Mouse (Mus musculus) ES-E14 (cell line): ENCODE data around the gene Gm266. TPM values are rescaled to one million over a fixed set of nuclear protein-coding genes. Genes with fewer than 3 reads are reported as not detected.

ENCODE experiments used
- DNase-seq: peaks from one replicate; pipeline ENCODE4 v3.0.0-alpha.2; 2013; ENCODE audit warnings: low read depth, low spot score
- H3K27ac ChIP-seq: 2 replicates; pipeline ENCODE4 v1.5.1; 2012; ENCODE audit warnings: low read depth, mild to moderate bottlenecking, low read length, moderate library complexity, mixed read lengths; ENCODE audit not compliant: poor library complexity, insufficient read depth, severe bottlenecking
- H3K36me3 ChIP-seq: 2 replicates; pipeline ENCODE4 v1.6.1; 2012; ENCODE audit warnings: mild to moderate bottlenecking, low read length, moderate library complexity, mixed read lengths; ENCODE audit not compliant: control insufficient read depth, poor library complexity, insufficient read depth, severe bottlenecking
- H3K4me1 ChIP-seq, 2 experiments: fragments of 150-350 bp in 1 of 2; sonication (generic) in 1 of 2; 2 replicates each; pipeline ENCODE4 v1.6.1; 2012; ENCODE audit warnings: low read length in 2 of 2, mild to moderate bottlenecking in 1 of 2, mixed read lengths in 1 of 2; ENCODE audit not compliant: control insufficient read depth in 2 of 2, insufficient read depth in 2 of 2, poor library complexity in 1 of 2
- H3K4me3 ChIP-seq, 2 experiments: fragments of 150-350 bp in 1 of 2; sonication (generic) in 1 of 2; 2 replicates each; pipeline ENCODE4 v1.5.1; 2012; ENCODE audit warnings: low read length in 2 of 2, low read depth in 1 of 2, mild to moderate bottlenecking in 1 of 2, mixed read lengths in 1 of 2; ENCODE audit not compliant: insufficient read depth in 1 of 2, poor library complexity in 1 of 2, severe bottlenecking in 1 of 2
- H3K9ac ChIP-seq: 2 replicates; pipeline ENCODE4 v1.6.1; 2012; ENCODE audit warnings: low read depth, mild to moderate bottlenecking, low read length, mixed read lengths; ENCODE audit not compliant: poor library complexity, insufficient read depth, severe bottlenecking
- H3K9me3 ChIP-seq: fragments of 150-350 bp; sonication (generic); 2 replicates; pipeline ENCODE4 v1.6.1; 2012; ENCODE audit warnings: low read depth, mild to moderate bottlenecking, low read length; ENCODE audit not compliant: control insufficient read depth, insufficient read depth
- CHD2 ChIP-seq: IDR thresholded peaks from 2 replicates; pipeline ENCODE4 v1.6.1; 2014; ENCODE audit warnings: mild to moderate bottlenecking, low read depth, low read length, inconsistent platforms
- HCFC1 ChIP-seq: IDR thresholded peaks from 2 replicates; pipeline ENCODE4 v1.6.1; 2012; ENCODE audit warnings: low read length, inconsistent platforms, borderline replicate concordance; ENCODE audit not compliant: insufficient read depth
- MAFK ChIP-seq: IDR thresholded peaks from 2 replicates; pipeline ENCODE4 v1.6.1; 2014; ENCODE audit warnings: mild to moderate bottlenecking, low read depth, low read length, inconsistent platforms; ENCODE audit not compliant: insufficient read depth
- ZC3H11A ChIP-seq: IDR thresholded peaks from 2 replicates; pipeline ENCODE4 v1.6.1; 2012; ENCODE audit warnings: low read depth, mild to moderate bottlenecking, inconsistent platforms, low read length, borderline replicate concordance
- ZNF384 ChIP-seq: IDR thresholded peaks from 2 replicates; pipeline ENCODE4 v1.6.1; 2012; ENCODE audit warnings: low read depth, low read length, inconsistent platforms
- in situ Hi-C, 2 experiments: fragments of 600-800 bp; cut with MboI; formaldehyde crosslinking; loops; one replicate each; pipeline ENCODE4 v1.15.1; 2025; ENCODE audit warnings: low sequenced_read_pairs in 2 of 2, inconsistent platforms in 1 of 2; ENCODE audit not compliant: unreplicated experiment in 2 of 2
- total RNA-seq: library from RNA; depleted of rRNA; stranded (reverse); fragments of 300-350 nt; gene quantifications from 2 replicates; pipeline ENCODE4 v1.2.3, GENCODE M21; 2012

Gm266 gene
- total RNA-seq, 1 experiment = 0.62 TPM

DNA sequence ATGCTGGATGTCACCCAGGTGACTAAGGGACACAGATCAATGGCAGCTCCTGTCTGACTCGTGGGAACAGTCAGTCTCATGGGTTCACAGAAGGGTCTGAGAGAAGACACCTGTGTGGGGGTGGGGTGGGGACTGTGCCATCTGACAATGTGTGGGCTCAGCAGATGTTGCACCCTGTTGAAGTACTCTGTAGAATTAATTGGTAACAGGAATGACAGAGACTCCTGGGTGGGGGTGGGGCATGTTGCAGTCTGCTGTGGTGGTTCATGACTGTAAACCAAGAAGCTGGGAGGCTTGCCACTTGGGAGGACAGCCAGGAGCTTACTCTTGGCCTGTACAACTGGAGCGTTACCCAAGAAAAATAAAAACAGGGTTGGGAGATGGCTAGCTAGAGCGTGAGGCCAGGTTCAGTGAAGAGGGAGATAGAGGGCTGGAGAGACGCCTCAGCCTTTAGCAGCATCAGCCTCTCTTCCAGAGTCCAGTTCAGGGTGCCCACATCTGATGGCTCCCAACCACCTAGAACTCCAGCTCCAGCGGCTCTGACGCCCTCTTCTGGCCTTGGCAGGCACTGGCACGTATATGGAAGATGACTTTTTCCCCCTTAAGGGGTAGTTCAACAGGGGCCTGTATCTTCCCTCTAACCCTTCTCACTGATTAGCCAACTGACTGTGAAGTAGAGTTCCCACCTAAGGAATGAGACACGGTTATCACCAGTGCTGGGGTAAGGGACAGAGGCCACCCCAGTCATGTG lies 10.6 kb downstream of the Gm266 start:
- no peak for TF ChIP-seq CHD2
- TF ChIP-seq ZC3H11A = no peak
- TF ChIP-seq MAFK = no peak
- TF ChIP-seq ZNF384 = no peak
- TF ChIP-seq HCFC1 = no peak
- no peak overlapping the region for H3K9ac ChIP-seq
- in situ Hi-C loops = no loop called here
- no peaks in the 10 kb centered on the region for H3K36me3 ChIP-seq
- no peak overlapping the region for H3K4me3 ChIP-seq
- no peak overlapping the region for H3K27ac ChIP-seq
- DNase-seq = no peak
- no peaks in the 10 kb centered on the region for H3K4me1 ChIP-seq
- no peaks in the 10 kb centered on the region for H3K9me3 ChIP-seq

DNA sequence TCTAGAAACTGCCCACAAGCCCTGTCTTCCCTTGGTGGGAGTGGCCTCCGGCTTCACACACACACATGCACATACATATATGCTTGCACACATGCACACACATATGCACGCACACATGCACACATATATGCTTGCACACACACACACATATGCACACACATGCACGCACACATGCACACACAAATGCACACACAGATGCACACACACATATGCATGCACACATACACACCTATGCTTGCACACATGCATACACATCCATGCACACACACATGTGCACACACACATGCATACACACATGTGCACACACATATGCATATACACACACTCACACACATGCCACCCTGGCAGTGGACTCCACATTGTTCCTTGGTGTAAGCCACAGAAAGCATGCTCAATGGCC lies 11.2 kb downstream of the Gm266 start:
- in situ Hi-C loops = no loop called here
- Histone ChIP-seq H3K4me1 (no peaks in the 10 kb centered on the region), H3K36me3 (no peaks in the 10 kb centered on the region), H3K4me3 (no peak overlapping the region), H3K9ac (no peak overlapping the region), H3K9me3 (no peaks in the 10 kb centered on the region), H3K27ac (no peak overlapping the region)
- DNase-seq = no peak
- no peak for TF ChIP-seq HCFC1
- TF ChIP-seq ZC3H11A = no peak
- TF ChIP-seq MAFK = no peak
- TF ChIP-seq CHD2 = no peak
- no peak for TF ChIP-seq ZNF384

DNA sequence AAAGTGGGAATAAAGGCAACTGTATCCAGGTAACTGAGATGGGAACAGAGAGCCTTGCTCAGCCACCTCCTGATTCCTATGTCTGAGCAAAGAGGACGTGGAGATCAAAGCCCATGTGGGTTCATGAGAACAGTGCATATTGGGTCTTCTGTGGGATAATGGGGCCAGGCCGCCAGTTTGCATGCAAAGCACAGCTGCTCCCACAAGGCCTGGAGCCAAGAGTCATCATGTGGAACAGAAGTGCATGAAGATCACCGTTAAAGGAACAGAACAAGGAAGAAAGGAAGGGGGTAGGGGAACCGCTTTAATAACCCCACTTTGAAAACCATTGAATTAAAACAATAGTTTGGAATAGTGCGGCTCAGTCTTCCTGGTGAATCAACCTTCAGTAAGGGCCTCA lies 12.7 kb downstream of the Gm266 start:
- no peak for DNase-seq

DNA sequence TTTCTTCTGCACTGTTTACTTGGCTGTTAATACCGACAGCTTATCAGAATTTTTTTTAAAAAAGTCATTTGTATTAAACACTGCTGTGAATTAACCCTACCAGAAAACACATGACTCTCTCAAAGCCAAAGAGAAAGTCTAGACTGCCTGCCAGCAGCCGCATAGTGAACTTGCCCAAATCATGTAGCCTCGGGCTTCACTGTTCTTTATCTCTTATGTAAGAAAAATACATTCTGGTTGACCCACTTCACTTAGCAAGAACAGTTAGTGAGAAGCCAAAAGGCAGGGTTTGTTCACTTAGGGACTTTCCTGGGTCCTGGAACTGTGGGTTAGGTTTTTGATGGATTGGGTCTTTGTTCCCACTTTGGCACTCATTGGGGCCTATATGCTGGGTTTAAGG lies 13.9 kb downstream of the Gm266 start:
- no peaks in the 10 kb centered on the region for H3K9me3 ChIP-seq
- no peaks in the 10 kb centered on the region for H3K4me1 ChIP-seq
- TF ChIP-seq HCFC1 (no peak), ZNF384 (no peak), MAFK (no peak), CHD2 (no peak), ZC3H11A (no peak)
- no peak for DNase-seq
- H3K9ac ChIP-seq = no peak overlapping the region
- no peak overlapping the region for H3K27ac ChIP-seq
- in situ Hi-C loops = no loop called here
- H3K4me3 ChIP-seq = no peak overlapping the region
- no peaks in the 10 kb centered on the region for H3K36me3 ChIP-seq

More for the DNA sequence above, 12.7 kb downstream of the Gm266 start:
- no peak overlapping the region for H3K4me3 ChIP-seq
- no peaks in the 10 kb centered on the region for H3K36me3 ChIP-seq
- H3K9me3 ChIP-seq = no peaks in the 10 kb centered on the region
- no peak overlapping the region for H3K9ac ChIP-seq
- in situ Hi-C loops = no loop called here
- H3K4me1 ChIP-seq = no peaks in the 10 kb centered on the region
- TF ChIP-seq ZC3H11A = no peak
- TF ChIP-seq CHD2 = no peak
- no peak overlapping the region for H3K27ac ChIP-seq

DNA sequence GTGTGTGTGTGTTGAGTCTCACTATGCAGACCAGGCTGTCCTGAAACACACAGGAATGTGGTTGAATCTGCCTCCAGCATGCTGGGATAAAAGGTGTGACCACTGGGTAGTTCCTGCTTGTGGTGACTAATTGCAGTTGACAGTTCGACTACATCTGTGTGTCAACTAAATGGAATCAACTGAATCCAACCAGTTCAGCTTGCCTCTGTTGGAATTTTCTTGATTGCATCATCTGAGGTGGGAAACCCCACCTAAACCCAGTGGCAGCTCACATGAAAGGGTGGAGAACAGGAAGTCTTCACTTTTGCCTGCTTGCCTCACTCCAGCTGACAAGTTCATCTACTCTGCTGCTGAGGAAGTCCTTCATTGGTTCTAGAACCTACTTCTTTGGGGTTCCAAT lies 14.5 kb downstream of the Gm266 start:
- Histone ChIP-seq H3K27ac (no peak overlapping the region), H3K9ac (no peak overlapping the region), H3K9me3 (no peaks in the 10 kb centered on the region), H3K36me3 (no peaks in the 10 kb centered on the region), H3K4me3 (no peak overlapping the region), H3K4me1 (no peaks in the 10 kb centered on the region)
- TF ChIP-seq CHD2 (no peak), ZNF384 (no peak), ZC3H11A (no peak), MAFK (no peak), HCFC1 (no peak)
- in situ Hi-C loops = no loop called here
- no peak for DNase-seq
